Mouse (Mus musculus): ENCODE results near the gene Snx29.

The Snx29 gene

GRCm38 (mm10) chr16:11455545-11456140, 132.9 kb downstream of the Snx29 start:
- DNase-seq: no peak

GRCm38 (mm10) chr16:11456141-11456645, 133.5 kb downstream of the Snx29 start:
- no peak for DNase-seq

DNA sequence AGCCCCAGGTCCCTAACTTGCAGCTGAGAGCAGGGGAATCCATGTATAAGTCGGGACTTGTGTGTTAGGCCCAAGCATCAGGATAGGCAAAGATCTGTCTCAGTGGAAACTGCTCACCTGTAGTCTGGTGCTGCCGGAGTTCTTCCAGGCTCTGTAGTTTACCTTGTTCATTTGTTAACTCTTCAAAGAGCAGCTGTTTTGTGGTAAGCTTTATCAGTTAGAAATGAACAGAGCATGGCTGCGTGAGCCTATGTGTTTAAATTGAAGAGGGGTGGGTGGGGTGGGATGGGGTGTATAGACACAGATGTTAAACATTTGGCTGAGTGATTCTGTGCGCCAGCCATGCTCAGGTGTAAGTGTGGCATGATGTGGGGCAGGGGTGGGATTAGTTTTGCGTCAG, 134.4 kb downstream of the Snx29 start:
- DNase-seq: no peak

GRCm38 (mm10) chr16:11457609-11458350, 135.1 kb downstream of the Snx29 start:
- no peak for DNase-seq

DNA sequence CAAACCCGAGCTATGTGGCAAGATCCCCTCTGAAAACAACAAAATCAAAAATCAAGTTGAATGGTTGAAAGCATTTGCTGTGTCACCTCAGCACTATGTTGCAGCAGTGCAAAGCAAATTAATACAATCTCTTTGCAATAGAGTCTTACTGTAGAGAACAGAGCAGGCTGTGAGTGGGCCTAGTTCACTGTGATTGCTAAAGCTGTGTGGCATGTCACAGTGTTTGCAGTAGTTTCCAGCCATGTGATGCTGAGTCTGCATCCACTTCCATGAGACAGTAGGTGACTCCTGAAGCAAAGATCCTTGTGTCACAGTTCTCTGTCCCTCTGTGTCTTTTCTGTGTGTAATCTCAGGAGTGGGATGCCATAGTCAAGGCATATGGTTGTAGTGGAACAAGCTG, 137.5 kb downstream of the Snx29 start:
- DNase-seq: no peak

GRCm38 (mm10) chr16:11461612-11462011, 138.9 kb downstream of the Snx29 start:
- DNase-seq: peak; percentile 30

DNA sequence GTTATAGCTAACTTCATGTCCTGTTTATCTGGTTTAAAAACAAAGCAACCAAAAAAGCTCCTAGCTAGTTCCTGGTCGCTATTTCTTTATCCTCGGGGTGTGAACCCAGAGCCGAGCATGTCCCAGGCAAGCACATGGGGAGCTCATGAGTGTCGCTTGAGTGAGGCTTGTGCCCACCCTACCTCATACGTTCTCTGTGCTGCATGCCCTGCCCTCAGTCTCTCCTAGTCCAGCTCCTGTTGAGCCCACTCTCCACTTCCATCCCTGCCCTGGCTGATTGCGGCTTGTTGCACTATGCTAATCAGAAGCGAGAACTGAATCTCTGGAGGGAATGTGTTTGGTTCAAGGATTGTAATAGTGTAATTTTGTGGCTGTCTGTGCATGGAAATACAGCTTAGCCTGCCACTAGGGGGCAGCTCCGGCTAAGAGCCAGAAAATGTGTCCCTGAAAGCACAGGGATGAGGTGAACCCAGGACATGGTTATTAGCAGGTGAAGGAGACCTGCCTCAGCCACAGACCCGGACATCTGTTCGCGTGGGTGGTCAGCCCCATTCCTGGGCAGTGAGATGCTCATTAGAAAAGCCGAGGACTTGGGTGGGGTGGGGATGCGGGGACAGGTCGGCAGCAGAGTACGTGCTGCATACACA, 145.9 kb downstream of the Snx29 start:
- peak; percentile 83 for DNase-seq

DNA sequence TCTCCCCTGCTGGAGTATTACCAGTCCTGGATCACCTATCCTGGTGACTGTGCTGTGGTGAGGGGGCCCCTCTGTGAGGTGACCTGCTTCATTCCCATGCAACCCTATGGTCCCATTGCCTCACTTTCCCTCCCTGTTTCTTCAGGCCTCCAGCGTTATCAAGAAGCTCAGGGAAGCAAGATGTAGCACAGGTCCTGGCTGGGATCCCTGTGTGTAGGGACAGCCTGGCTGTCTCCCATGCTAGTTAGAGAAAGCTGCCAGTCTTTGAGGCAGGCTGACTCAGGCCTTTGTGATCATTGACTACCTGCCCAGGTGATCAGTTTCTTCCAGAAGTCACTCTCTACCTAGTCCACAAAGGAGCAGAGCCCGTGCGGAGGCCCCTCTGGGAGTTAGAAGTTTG, 146.8 kb downstream of the Snx29 start:
- DNase-seq: no peak

DNA sequence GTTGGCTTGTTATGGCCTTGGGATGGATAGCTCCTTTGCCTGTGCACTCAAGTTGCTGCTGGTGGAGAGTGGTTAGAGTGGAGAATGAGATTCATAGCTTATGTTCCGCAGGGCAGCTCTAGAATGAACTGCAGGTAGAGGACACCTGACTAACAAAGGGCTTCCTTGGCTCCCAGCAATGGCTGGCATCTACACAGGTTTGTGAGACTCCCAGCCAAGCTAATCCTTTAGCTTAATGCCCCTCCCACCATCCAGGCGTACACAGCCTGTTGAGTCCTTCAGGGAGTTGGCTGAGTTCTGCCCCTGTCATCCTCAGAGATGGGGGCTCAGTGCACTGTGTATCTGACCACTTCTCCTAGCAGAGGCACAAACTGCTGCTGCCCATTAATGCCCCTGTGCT, 148.5 kb downstream of the Snx29 start:
- DNase-seq: no peak

GRCm38 (mm10) chr16:11472852-11473251, 150.1 kb downstream of the Snx29 start:
- DNase-seq: no peak

- no peak for DNase-seq
These were observed 150.8 kb downstream of the Snx29 start for GRCm38 (mm10) chr16:11473474-11473873.

DNA sequence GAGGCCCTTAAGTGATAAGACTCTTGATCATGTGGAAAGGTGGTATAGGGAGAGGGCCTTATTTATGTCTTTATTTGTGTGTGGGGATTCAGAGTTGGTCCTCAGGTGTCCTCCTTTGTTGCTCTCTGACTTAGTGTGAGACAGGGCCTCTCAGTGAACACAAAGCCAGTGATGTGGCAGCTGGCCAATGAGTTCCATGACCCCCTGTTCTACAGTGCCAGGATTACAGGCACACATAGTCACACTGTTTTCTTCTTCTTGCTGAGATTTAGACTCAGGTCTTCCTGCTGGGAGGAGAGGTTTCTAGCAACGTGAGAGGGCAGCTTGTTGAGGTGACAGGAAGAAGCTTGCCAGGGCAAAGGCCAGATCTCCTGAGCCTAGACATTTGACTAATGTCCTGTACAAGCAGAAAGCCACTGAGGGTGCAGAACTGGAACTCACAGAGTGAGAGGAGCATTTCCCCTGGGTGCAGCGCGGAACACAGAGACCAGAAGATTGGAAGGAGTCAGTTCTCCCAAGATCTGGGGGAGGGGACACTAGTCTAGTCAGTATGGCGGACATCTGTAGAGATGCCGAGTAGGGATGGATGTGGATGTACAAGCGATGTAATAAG, 151.3 kb downstream of the Snx29 start:
- DNase-seq: no peak

- DNase-seq: no peak
These were observed 152.6 kb downstream of the Snx29 start for GRCm38 (mm10) chr16:11475137-11475943.

DNA sequence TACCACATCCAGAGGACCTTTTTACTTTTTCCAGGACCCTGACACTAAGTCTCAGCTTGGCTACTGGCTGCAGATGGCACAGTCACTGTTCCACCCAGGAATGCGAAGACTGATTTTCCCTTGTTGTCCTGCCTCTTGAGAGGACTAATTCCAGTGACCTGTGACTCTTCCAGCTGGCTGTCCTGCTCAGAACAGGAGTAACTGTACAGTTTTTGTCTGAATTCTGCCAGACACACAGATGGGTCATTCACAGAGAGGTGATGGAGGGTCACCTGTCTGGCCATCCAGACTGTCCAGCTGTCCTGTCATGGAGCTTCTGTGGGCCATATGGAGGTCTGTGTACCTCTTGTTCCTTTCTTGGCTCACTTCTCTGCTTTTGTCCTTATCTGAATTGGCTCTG, 153.6 kb downstream of the Snx29 start:
- no peak for DNase-seq

DNA sequence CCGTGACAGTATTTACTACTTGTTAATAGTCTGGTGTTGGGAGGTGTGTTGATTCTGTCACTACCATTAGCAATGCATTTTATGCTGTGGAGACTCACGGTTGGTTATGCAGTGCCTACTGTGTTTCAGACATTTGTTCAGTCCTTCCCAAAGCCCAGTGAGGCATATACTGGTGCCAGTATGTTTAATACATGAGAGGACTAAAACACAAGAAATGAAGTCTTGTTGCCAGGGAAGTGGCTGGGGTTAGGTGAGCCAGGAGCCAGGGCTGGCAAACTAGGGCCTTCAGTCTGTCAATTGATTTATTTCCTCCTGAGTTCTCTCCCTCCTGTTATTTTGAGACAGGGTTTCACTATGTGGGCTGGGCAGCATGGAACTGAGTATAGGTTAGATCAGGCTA, 154.3 kb downstream of the Snx29 start:
- DNase-seq: no peak

DNA sequence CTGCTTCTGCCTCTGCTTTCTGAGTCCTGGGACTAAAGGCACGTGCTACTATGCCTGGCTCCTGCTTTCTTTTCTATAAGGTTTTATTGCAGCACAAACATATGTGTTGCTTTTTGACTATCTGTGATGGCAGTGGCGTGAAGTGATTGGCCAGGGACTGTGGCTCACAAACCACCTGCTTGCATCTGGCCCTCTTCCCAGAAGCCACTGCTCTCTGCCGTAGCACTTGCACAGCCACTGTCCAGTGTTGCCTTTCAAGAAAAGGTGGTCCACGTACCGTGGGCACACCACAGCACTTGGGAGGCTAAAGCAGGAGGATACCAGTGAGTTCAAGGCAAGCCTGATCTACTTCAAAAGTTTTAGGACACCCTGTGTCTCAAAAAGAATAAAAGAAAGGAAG, 154.9 kb downstream of the Snx29 start:
- no peak for DNase-seq

- DNase-seq: no peak
These were observed 156.9 kb downstream of the Snx29 start for GRCm38 (mm10) chr16:11479605-11480004.

DNA sequence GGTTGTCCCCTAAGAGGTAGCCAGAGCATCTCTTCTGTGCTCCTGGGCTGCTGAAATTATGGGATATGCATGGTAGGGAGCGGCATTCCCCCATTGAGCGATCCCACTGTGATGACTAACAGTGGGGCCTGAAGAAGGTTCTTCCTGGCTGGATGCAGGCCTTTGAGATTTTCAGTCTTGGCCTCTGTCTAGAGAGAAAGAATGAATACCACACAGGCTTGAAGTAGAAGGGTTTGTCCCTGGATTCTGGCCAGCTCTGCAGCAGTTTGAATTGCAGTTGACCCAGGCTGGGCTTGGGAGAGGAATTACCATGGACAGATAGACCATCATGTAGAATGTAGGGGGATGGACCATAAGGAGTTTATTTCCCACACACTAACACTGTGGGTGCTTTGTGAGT, 159.5 kb downstream of the Snx29 start:
- DNase-seq: no peak

DNA sequence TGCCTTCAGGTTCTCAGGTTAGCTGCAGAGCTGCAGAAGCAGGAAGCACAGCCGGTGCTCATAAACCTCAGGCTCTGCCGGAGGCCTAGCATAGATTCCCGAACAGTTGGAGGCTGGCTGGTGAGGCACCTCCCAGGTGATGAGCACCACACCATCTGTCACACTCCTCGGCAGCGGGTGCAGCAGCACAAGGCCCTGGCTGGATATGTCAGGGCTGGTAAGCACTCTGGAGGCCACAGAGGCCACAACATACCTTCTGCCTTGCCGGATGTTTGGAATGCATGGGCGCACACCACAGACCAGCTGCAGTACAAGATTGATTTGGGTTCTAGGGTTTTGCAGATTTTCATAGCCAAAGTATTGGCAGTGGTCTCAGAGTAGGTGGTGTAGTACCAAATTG, 172.2 kb downstream of the Snx29 start:
- no peak for DNase-seq

DNA sequence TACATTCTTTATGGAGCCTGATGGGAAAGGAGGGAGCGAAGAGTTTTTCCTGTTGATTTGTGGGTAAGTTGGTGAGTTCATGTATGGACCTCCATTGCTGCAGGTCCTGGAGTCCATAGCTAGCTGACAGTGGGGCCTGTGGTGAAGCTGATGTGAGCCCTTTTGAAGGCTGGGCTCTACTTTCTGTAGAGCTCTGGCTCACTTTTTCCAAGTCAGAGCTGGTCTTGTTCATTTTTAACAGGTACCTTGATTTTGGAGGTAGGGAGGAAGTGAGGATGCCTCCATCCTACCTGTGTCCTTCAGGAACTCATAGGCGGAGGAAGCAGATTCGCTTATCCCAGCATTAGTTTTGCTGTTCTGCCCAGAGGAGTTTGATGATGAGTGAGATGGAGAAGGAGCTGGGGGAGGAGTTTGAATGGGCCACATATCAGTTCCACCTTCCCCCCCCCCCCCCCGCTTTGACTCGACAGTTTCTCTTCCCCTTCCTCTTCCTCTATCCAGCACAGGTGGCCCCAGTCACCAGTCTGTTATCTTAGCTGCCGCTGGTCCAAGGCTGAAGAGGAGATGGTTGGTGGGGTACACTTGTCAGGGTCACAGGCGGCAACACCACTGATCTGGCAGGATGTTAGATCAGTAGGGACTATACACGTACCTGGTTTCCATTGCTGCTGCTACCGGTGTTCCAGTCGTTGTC, 173.4 kb downstream of the Snx29 start:
- no peak for DNase-seq

DNA sequence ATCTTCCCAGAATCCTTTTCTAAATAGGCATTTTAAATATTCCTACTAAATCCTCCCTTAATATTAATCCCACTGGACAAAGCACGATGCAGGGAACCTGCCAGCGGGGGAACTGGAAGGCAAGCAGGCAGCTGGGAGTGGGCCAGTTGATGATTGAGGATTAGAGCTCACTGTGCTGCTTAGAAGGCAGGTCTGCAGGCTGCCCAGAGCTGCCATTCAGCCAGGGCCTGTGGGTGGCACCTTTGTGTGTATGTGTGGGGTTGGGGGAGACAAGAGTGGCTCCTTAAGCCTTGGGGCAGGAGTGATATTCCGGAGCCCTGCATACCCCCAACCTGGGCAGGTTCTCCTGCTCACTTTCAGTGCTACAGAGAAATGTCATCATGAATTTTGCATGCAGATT, 174.0 kb downstream of the Snx29 start:
- DNase-seq: no peak

GRCm38 (mm10) chr16:11500061-11500460, 177.4 kb downstream of the Snx29 start:
- no peak for DNase-seq
